Mouse (Mus musculus) G1E (cell line): ENCODE measurements around the gene Slc6a12.

Source experiments
- CTCF ChIP-seq: IDR thresholded peaks from 2 replicates; pipeline ENCODE4 v1.5.1; 2012; ENCODE audit warnings: low read depth, low read length, inconsistent platforms, mixed read lengths
- GATA1 ChIP-seq: IDR thresholded peaks from 2 replicates; pipeline ENCODE4 v1.6.1; 2012; ENCODE audit warnings: borderline replicate concordance, low read length, inconsistent platforms, mixed read lengths
- TAL1 ChIP-seq: conservative IDR thresholded peaks from 2 replicates; pipeline ENCODE4 v1.6.1; 2012; ENCODE audit warnings: low read depth, low read length, inconsistent platforms, mixed read lengths

DNA sequence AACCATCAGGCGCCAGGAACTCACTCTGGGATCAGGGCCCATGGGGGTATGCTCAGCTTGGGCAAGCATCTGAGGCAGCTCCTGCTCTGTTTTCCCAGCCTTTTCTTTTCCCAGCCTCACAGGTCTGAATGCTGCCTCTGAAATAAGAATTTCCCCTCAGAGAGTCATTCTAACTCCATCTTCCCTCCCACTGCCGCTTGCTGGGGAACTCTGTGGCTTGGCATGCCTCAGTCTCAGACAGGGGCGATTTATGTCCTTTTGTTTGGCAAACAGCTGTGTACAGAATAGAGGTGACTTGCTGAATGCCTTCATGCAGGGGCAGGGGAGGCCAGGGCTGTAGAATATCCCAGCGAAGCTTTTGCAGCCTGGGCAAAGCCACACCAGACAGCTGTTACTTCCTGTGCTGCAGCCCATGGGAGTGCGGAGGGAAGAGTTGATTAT lies 64.7 kb downstream of the Slc6a12 start:
- TF ChIP-seq TAL1 (no peak), GATA1 (no peak), CTCF (no peak)
